Mouse (Mus musculus): ENCODE results near the gene Ano1.

The Ano1 gene

GRCm38 (mm10) chr7:144751833-144752232 is at the start of gene Ano1:
TSS of gene Ano1 (minus strand) at chr7:144751974.
- DNase-seq (ENCODE audit: low read depth) = no peak

- DNase-seq (ENCODE audit: low read depth) = peak; percentile 68
These were observed 46.7 kb upstream of the Ano1 start for GRCm38 (mm10) chr7:144798471-144798870.

- no peak for DNase-seq (ENCODE audit: low read depth)
These were observed 45.4 kb upstream of the Ano1 start for GRCm38 (mm10) chr7:144796986-144797735.

- no peak for DNase-seq (ENCODE audit: low read depth)
These were observed 44.3 kb upstream of the Ano1 start for GRCm38 (mm10) chr7:144795976-144796474.

GRCm38 (mm10) chr7:144793296-144793695 is 41.5 kb upstream of the Ano1 start:
- DNase-seq (ENCODE audit: low read depth) = no peak

GRCm38 (mm10) chr7:144791426-144791825 is 39.7 kb upstream of the Ano1 start:
- no peak for DNase-seq (ENCODE audit: low read depth)

- DNase-seq (ENCODE audit: low read depth) = no peak
These were observed 38.1 kb upstream of the Ano1 start for GRCm38 (mm10) chr7:144789601-144790556.

GRCm38 (mm10) chr7:144788631-144789030 is 36.9 kb upstream of the Ano1 start:
- peak; percentile 93 for DNase-seq (ENCODE audit: low read depth)

GRCm38 (mm10) chr7:144787501-144787900 is 35.7 kb upstream of the Ano1 start:
- no peak for DNase-seq (ENCODE audit: low read depth)

GRCm38 (mm10) chr7:144786571-144786970 is 34.8 kb upstream of the Ano1 start:
- DNase-seq (ENCODE audit: low read depth) = peak; percentile 90

- DNase-seq (ENCODE audit: low read depth) = no peak
These were observed 32.4 kb upstream of the Ano1 start for GRCm38 (mm10) chr7:144784176-144784575.

GRCm38 (mm10) chr7:144782402-144782801 is 30.6 kb upstream of the Ano1 start:
- DNase-seq (ENCODE audit: low read depth) = no peak

- DNase-seq (ENCODE audit: low read depth) = no peak
These were observed 29.6 kb upstream of the Ano1 start for GRCm38 (mm10) chr7:144781337-144781736.

- no peak for DNase-seq (ENCODE audit: low read depth)
These were observed 28.4 kb upstream of the Ano1 start for GRCm38 (mm10) chr7:144780190-144780589.

GRCm38 (mm10) chr7:144779691-144780090 is 27.9 kb upstream of the Ano1 start:
- no peak for DNase-seq (ENCODE audit: low read depth)

- DNase-seq (ENCODE audit: low read depth) = peak; percentile 80
These were observed 26.0 kb upstream of the Ano1 start for GRCm38 (mm10) chr7:144777805-144778204.

GRCm38 (mm10) chr7:144775804-144776447 is 24.2 kb upstream of the Ano1 start:
- peak; percentile 77 for DNase-seq (ENCODE audit: low read depth)

GRCm38 (mm10) chr7:144775214-144775613 is 23.4 kb upstream of the Ano1 start:
- no peak for DNase-seq (ENCODE audit: low read depth)

- no peak for DNase-seq (ENCODE audit: low read depth)
These were observed 22.5 kb upstream of the Ano1 start for GRCm38 (mm10) chr7:144774283-144774682.

- DNase-seq (ENCODE audit: low read depth) = no peak
These were observed 18.3 kb upstream of the Ano1 start for GRCm38 (mm10) chr7:144770116-144770515.

- DNase-seq (ENCODE audit: low read depth) = peak; percentile 26
These were observed 17.8 kb upstream of the Ano1 start for GRCm38 (mm10) chr7:144769434-144770080.

- peak; percentile 42 for DNase-seq (ENCODE audit: low read depth)
These were observed 17.1 kb upstream of the Ano1 start for GRCm38 (mm10) chr7:144768845-144769244.

All from 416B (cell line).